Mouse (Mus musculus): ENCODE measurements around the gene Fat1.
"Not testable (repeated sequence)": the region's sequence is repeated elsewhere in the genome, so short reads cannot be mapped to it uniquely, and the experiment has no call there.

Gene Fat1

GRCm38 (mm10) chr8:45010685-45011084, 75.4 kb downstream of the Fat1 start:
- no peak for DNase-seq (ENCODE audit: low spot score)

DNA sequence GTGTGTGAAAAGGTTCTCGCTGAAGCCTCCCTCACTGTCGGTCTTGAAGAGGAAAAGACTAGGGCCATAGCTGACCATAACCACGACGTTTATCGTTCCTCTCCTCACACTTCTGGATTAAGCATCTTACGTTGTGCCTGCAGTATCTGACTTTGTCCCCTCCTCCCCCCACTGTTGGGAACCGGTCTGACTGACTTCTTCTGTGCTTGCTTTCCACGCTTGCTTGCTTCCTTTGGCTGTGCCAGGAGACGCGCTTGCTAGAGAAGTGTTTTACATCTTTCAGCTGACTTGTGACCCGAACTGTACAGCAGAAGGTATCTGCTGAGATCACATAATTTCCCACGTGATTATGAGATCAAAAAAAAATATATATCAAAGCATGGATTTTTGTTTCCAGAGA, 76.5 kb downstream of the Fat1 start:
- DNase-seq (ENCODE audit: low spot score), result no peak

GRCm38 (mm10) chr8:45013852-45014251, 78.6 kb downstream of the Fat1 start:
- no peak for DNase-seq (ENCODE audit: low spot score)

- DNase-seq (ENCODE audit: low spot score), result no peak
Observed at GRCm38 (mm10) chr8:45014498-45015067, 79.3 kb downstream of the Fat1 start.

DNA sequence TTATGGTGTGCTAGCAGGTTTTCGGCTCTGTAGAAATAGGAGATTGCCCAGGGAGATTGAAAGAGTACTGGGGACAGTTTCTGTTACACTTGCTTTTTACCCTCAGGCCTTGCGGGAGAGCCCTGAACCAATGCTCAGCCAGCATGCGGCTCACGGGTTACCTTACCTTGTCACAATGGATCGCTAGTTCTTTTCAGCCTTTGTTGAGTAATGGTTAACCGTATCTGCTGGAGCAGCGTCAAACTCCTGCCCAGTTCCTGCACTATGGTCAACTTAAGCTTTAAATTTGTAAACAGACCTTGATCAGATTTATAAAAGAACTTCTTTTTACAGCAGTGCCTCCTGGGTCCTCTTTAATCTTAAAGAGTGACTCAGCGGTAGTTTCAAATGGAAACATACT, 80.6 kb downstream of the Fat1 start:
- no peak for DNase-seq (ENCODE audit: low spot score)

DNA sequence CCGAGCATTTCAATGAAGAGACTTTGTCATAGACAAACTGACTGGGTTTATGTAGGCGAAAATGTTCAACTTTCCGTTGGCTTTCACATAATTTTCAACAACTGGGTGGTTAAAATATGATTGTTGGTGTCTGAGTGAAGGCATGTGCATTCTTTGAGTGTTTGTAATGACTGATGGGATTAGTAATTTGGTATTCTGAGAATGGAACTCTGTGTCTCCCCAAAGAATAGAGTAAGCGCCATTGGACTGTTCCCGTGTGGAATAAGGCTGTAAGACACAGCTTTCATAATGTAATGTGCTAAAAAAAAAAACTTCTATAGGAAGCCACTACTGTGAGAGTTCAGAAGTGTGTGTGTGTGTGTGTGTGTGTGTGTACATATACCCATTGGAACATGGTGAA, 84.0 kb downstream of the Fat1 start:
- no peak for DNase-seq (ENCODE audit: low spot score)

DNA sequence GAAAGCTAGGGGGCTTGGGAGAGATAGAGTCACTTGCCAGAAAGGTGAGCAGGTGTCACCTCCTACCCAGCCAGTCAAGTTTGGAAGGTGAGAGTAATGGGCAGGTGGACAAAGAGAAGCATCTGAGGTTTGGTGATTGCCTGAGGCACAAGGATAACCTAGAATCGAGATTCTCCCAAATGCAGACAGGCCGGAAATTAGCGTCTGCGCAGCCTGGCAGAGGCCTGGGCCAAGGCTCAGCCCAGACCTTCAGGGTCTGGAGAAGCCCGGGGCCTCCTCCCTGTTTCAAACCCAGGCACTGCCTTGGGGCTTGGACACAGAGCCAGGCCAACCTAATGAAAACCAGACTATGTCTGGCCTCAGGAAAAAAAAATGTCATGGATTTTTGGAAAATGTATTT, 85.9 kb downstream of the Fat1 start:
- no peak for DNase-seq (ENCODE audit: low spot score)

DNA sequence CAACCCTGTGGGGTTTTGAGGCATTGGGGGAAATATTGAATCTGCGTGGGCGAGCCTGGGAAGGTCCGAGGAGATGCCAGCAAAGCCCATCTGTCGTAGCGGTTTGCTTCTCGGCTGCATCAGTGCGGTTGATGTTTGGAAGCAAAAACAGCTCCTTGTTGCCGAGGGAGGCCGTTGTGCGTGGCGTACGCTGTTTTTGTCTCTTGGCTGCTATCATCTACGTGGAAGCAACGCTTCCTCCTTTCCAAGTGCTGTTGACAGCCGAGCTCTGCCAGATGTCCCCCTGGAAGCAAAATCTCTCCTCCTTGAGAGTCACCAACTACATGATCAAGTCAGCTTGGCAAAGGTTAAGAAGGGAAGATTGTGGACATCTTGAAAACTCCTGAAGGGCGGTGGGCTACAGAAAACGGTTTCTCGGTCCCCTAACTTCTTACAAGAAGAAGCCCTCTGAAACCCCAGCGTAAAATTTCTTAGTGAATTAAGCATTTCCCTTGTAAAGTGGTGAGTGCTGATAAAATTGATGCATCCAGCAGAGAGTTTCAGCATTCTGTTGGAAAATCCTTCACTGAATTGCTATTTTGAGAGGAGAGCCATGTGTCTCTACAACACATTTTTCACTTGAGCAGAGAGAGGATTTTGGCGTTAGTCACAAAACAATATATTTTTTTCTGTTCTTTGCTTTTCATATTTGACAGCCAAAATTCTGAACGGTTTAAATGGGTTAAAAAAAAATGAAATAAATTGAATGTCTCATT, 86.8 kb downstream of the Fat1 start:
- no peak for DNase-seq (ENCODE audit: low spot score)

DNA sequence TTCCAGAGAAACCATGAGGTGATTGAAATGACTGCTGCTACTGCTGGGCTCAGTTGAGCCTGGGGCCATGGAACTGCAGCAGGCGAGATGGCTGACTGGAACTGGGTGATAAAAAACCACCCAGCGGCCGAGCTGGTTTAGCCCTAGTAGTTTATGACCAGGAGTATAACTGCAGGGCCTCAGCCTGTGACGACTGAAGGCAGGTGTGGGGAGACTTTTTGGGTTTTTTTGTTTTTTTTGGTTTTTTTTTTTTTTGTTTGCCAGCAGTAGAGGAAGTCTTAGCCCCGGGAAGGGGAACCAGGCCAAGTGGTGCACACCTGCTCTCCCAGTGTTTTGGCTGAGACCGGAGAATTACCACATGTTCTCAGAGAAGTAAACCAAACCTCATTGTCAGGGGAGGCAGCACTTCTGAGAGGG, 92.8 kb downstream of the Fat1 start:
- DNase-seq (ENCODE audit: low spot score), result no peak

DNA sequence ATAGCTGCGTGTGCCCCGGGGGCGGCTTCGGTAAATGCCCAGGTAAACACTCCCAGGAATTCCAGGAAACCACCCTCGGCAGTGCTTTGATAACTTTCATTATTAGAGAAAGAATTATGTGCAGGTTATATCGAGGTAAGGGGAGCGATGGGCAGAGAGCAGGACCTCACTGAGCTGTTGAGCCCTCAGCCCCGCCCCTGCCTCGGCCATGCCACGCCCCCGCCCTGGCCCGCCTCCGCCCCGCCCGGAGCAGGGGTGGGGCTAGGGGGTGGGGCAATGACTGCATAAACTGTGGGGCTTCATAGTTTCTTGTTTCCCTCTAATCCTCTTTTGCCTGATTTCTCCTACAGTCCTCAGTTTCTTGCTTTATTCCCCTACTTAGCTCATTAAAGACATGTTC, 103.1 kb downstream of the Fat1 start:
- no peak for DNase-seq (ENCODE audit: low spot score)

DNA sequence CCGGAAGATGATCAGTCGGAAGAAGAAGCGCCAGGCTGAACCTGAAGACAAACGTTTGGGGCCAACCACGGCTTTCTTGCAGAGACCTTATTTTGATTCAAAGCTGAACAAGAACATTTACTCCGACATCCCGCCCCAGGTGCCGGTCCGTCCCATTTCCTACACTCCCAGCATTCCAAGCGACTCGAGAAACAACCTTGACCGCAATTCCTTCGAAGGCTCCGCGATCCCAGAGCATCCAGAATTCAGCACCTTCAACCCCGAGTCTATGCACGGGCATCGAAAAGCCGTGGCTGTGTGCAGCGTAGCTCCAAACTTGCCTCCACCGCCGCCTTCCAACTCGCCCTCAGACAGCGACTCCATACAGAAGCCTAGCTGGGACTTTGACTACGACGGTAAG, 108.9 kb downstream of the Fat1 start:
- no peak for DNase-seq (ENCODE audit: low spot score)

GRCm38 (mm10) chr8:45050451-45050850, 115.2 kb downstream of the Fat1 start:
- DNase-seq (ENCODE audit: low spot score), result no peak

GRCm38 (mm10) chr8:45051236-45051635, 116.0 kb downstream of the Fat1 start:
- no peak for DNase-seq (ENCODE audit: low spot score)

- no peak for DNase-seq (ENCODE audit: low spot score)
Observed at GRCm38 (mm10) chr8:45052205-45052604, 117.0 kb downstream of the Fat1 start.

DNA sequence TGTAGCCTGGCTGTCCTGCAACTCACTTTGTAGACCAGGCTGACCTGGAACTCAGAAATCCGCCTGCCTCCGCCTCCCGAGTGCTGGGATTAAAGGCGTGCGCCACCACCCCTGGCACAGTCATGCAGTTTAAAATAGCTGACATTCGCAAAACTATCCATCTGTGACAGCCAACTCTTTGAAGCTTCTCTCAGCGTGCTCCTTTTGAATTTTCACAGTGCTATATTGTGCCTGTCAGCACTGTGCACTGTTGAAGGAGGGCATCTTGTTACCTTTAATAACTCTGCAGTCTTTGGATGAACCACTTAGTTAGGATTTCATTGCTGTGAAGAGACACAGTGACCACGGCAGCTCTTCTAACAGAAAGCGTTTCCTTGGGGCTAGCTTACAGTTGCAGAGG, 117.4 kb downstream of the Fat1 start:
- DNase-seq (ENCODE audit: low spot score), result no peak

GRCm38 (mm10) chr8:45055500-45055899, 120.3 kb downstream of the Fat1 start:
- DNase-seq (ENCODE audit: low spot score), result no peak

DNA sequence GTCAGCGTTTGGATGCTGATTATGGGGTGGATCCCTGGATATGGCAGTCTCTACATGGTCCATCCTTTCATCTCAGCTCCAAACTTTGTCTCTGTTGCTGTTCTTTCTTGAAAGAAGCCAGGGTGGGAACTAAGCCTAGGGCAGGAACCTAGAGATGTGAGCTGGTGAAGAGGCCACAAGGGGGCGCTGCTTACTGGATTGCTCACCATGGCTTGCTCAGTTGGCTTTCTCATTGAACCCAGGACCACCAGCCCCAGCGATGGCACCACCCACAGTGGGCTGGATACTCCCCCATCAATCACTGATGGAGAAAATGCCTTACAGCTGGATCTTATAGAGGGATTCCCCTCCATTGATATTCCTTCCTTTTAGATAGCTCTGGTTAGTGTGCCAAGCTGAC, 121.6 kb downstream of the Fat1 start:
- no peak for DNase-seq (ENCODE audit: low spot score)

DNA sequence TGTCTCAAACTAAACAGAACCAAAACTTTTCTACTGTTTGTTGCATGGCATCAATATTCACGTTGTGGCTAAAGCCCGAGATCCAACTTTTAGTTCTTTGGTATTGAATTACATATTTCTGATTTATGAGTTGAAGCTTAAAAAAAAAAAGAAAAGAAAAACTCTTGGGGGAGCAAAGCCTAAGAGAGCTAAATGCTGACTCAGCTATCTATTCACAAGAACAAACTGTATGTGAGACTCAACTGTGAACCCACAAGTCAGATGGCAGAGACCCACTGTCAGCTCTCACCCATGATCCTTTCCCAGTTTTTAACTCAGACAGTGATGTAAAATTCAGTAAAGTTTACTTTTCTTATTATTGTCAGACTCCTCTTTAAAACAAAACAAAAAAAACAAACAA, 124.8 kb downstream of the Fat1 start:
- DNase-seq (ENCODE audit: low spot score), result no peak

DNA sequence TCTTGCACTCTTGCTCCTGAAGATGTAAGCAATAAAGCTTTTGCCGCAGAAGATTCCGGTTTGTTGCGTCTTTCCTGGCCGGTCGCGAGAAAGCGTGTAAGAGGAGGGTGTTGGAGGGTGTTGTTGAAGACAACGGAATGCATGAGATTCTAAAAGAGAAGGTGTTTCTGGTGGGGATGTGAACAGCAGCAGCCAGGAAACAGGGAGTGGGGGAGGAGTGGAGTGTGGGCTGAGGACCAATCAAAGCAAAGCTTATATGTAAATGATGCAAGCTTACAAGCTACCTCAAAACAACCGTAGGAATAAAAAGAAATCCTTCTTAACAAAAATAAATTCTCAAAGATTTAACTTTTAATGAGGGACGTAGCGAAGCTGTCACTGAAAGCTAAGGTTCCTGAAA, 127.1 kb downstream of the Fat1 start:
- no peak for DNase-seq (ENCODE audit: low spot score)

DNA sequence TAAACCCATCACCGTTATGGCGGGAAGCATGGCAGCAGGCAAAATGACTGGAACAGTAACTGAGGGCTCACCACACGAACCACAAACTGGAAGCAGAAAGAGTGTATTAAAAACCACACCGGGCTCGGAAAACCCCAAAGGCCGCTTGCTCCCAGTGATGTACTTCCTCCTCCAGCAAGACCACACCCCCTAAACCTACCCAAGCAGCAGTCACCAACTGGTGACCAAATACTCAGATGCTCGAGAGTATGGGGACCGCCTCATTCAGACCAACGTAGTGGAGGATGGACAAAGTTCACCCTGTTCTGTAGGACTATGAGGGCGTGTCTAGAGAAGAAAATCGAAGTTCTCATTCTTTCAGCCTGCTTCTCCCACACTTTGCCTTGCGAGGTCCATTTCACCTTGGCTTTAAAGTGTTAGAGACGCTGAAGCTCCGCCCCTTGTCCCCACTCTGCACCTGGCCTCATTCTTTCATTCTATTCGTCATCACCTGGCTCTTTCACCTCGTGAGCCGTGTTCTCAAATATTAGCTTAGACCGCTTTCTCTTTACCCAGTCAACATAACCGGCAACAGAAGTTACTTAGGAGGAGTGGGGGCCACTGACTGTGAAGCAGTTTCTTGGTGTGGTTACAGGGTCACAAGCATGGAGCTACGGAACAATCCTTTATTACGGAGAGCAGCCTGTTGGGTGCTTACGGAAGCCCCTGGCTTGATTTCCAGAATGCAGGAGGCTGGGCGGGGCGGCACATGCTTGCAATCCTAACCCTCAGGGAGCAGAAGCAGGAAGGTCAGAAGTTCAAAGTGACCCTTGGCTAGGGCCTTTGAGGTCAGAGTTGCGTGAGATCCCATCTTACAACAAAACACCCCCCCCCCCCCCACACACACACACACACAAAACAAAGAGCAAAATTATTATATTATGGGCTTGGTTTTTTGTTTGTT, 128.0 kb downstream of the Fat1 start:
- no peak for DNase-seq (ENCODE audit: low spot score)

DNA sequence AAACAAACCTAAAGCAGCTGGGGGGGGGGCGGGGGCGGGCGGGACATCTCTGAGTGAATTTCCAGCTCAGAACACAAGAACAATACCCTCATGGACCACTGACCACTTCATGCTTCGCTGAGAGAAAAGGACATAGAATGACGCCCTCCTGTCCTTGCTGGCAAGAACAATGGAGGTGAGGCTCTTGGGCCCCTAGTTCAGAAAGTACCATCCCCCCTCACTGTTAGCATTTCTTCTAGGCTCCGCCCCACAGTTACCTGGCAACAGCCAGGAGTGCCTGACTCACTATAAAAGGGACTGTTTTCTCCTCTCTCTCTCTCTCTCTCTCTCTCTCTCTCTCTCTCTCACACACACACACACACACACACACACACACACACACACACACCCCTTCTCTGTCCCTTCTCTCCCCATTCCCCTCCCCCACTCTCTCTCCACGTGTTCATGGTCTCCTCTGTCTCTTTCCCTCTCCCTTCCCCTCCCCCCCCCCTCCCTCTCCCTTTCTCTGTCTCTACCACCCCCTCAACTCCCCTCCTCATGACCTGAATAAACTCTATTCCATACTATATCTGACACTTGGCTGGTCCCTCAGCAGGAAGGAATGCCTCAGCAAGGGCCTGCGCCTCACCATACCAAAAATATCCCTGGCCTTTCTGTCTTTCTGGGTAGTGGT, 129.1 kb downstream of the Fat1 start:
- no peak for DNase-seq (ENCODE audit: low spot score)

- DNase-seq (ENCODE audit: low spot score), result not testable (repeated sequence)
Observed at GRCm38 (mm10) chr8:45065391-45065790, 130.1 kb downstream of the Fat1 start.
